Mouse (Mus musculus): ENCODE measurements around the gene Gm13304. TPM values are rescaled to one million over a fixed set of nuclear protein-coding genes. Genes with fewer than 3 reads are reported as not detected.
"Not testable (repeated sequence)": the region's sequence is repeated elsewhere in the genome, so short reads cannot be mapped to it uniquely, and the experiment has no call there.

Gm13304 gene
- 1.3 TPM in 1 of 2 replicates, not detected in the other for polyA plus RNA-seq (2016; fragmentation: Nextera tagmentation; extraction: Ambion mirVana)

GRCm38 (mm10) chr4:42114517-42114916, at the start of gene Gm13304:
Gm13304 (plus strand) TSS chr4:42114817.
- not testable (repeated sequence) for H3K4me1 ChIP-seq; H3K9me3 ChIP-seq (replicated peaks); H3K36me3 ChIP-seq; ATAC-seq (ENCODE audit: low FRiP score); H3K4me2 ChIP-seq (replicated peaks); H3K27me3 ChIP-seq; H3K4me3 ChIP-seq; H3K9ac ChIP-seq; H3K27ac ChIP-seq
- no CpG with 5 or more reads among the region's 5 CpGs for WGBS

GRCm38 (mm10) chr4:42090907-42091306, 23.7 kb upstream of the Gm13304 start, which contains the start of gene Gm3893:
Gm3893 (plus strand) TSS chr4:42091207.
- H3K36me3 ChIP-seq; H3K27ac ChIP-seq; H3K4me2 ChIP-seq (replicated peaks); H3K9me3 ChIP-seq (replicated peaks); ATAC-seq (ENCODE audit: low FRiP score); H3K27me3 ChIP-seq; H3K9ac ChIP-seq; H3K4me1 ChIP-seq; H3K4me3 ChIP-seq: not testable (repeated sequence)
- WGBS = no CpG with 5 or more reads among the region's 2 CpGs

GRCm38 (mm10) chr4:42153136-42153535, 38.5 kb downstream of the Gm13304 start, which contains the start of gene Gm13306:
Gm13306 (plus strand) TSS chr4:42153436.
- not testable (repeated sequence) for H3K4me1 ChIP-seq; H3K27me3 ChIP-seq; H3K36me3 ChIP-seq; H3K4me2 ChIP-seq (replicated peaks); H3K9me3 ChIP-seq (replicated peaks); ATAC-seq (ENCODE audit: low FRiP score); H3K9ac ChIP-seq; H3K27ac ChIP-seq; H3K4me3 ChIP-seq
- no CpG with 5 or more reads among the region's 9 CpGs for WGBS

Other genes with a start within 250 kb of the Gm13304 start
- gene Gm21541, start 211.2 kb upstream of the Gm13304 start, polyA plus RNA-seq (2016; fragmentation: Nextera tagmentation; extraction: Ambion mirVana) = not detected in 2 replicates
- gene Gm20878, start 173.2 kb upstream of the Gm13304 start, polyA plus RNA-seq (2016; fragmentation: Nextera tagmentation; extraction: Ambion mirVana) = 5.6 and 5.9 TPM in 2 replicates
- gene Fam205a4, start 148.8 kb upstream of the Gm13304 start, polyA plus RNA-seq (2016; fragmentation: Nextera tagmentation; extraction: Ambion mirVana) = 0.06 and 0.26 TPM in 2 replicates
- 0.14 and 0.57 TPM in 2 replicates for gene Gm21093, start 80.1 kb upstream of the Gm13304 start, polyA plus RNA-seq (2016; fragmentation: Nextera tagmentation; extraction: Ambion mirVana)
- gene Gm3893, start 23.6 kb upstream of the Gm13304 start, polyA plus RNA-seq (2016; fragmentation: Nextera tagmentation; extraction: Ambion mirVana) = not detected in 2 replicates
- not detected in 2 replicates for gene Gm13306, start 38.6 kb downstream of the Gm13304 start, polyA plus RNA-seq (2016; fragmentation: Nextera tagmentation; extraction: Ambion mirVana)
- not detected in 2 replicates for gene Gm13305, start 53.8 kb downstream of the Gm13304 start, polyA plus RNA-seq (2016; fragmentation: Nextera tagmentation; extraction: Ambion mirVana)
- gene Gm10600, start 125.8 kb downstream of the Gm13304 start, polyA plus RNA-seq (2016; fragmentation: Nextera tagmentation; extraction: Ambion mirVana) = not detected in 2 replicates
- gene Ccl21b, start 140.9 kb downstream of the Gm13304 start, polyA plus RNA-seq (2016; fragmentation: Nextera tagmentation; extraction: Ambion mirVana) = not detected in 2 replicates
- not detected in 2 replicates for gene Gm21953, start 179.4 kb downstream of the Gm13304 start, polyA plus RNA-seq (2016; fragmentation: Nextera tagmentation; extraction: Ambion mirVana)
- gene Fam205a3, start 203.5 kb downstream of the Gm13304 start, polyA plus RNA-seq (2016; fragmentation: Nextera tagmentation; extraction: Ambion mirVana) = 0.05 TPM in 1 of 2 replicates, not detected in the other

All from hindbrain, embryonic 12.5 days (tissue).